In genomic region chr11:6562359-6562758, GRCm38 (mm10) we compare ENCODE assay signal across 10 mouse cellular contexts. TPM values are rescaled to one million over a fixed set of nuclear protein-coding genes. Genes with fewer than 3 reads are reported as not detected.
DNase-seq lines count a peak whose midpoint lies in the region; ATAC-seq lines count a peak whose summit lies in the region.
"Had no signal": no experiment of that assay in that cellular context is flagged by ENCODE, and none has a peak within 500 bp of the region (broad histone marks: within the 10 kb centered on the region; RNA-seq: fewer than 3 reads in every experiment).

No protein-coding gene starts in this region.

- H3K4me2 ChIP-seq in embryonic facial prominence, embryonic 14.5 days (ENCODE audit: low read depth, low read length): no peak overlapping the region
- no peak overlapping the region for H3K4me2 ChIP-seq in midbrain, embryonic 12.5 days (replicated peaks)

- no peak overlapping the region for H3K9ac ChIP-seq in embryonic facial prominence, embryonic 14.5 days (ENCODE audit: low read depth, low read length)
- H3K9ac ChIP-seq in midbrain, embryonic 12.5 days (replicated peaks): no peak overlapping the region

- no peak for DNase-seq in embryonic facial prominence, embryonic 14.5 days (ENCODE audit: low spot score)
- no peak for DNase-seq in embryonic facial prominence, embryonic 10.5 days (ENCODE audit: low spot score)
- no peak for DNase-seq in midbrain, embryonic 10.5 days (ENCODE audit: low spot score)
- DNase-seq in thymus, postnatal 36 days: peak; percentile 49 to 61
- DNase-seq in left cerebral cortex, adult 9 months (ENCODE audit: low spot score in 2 of 2): no peak
- DNase-seq in cerebellum, adult 8-10 months: no peak
- DNase-seq: layer of hippocampus, adult 9-11 months had no signal

- H3K27me3 ChIP-seq in embryonic facial prominence, embryonic 14.5 days (replicated peaks; ENCODE audit: control insufficient read depth, insufficient read depth, low read length): no peaks in the 10 kb centered on the region
- H3K27me3 ChIP-seq in embryonic facial prominence, embryonic 10.5 days (replicated peaks; ENCODE audit: low read depth, poor library complexity, severe bottlenecking): no peaks in the 10 kb centered on the region
- no peaks in the 10 kb centered on the region for H3K27me3 ChIP-seq in midbrain, embryonic 12.5 days
- H3K27me3 ChIP-seq in midbrain, embryonic 10.5 days (ENCODE audit: low read depth, poor library complexity, severe bottlenecking): no peaks in the 10 kb centered on the region
- H3K27me3 ChIP-seq in megakaryocyte, embryonic 14.5 days (replicated peaks): no peaks in the 10 kb centered on the region

- 0 out of 2 replicates have a peak, but pooled peaks have one; percentile 44 for ATAC-seq in embryonic facial prominence, embryonic 14.5 days (ENCODE audit: low read depth)
- 0 out of 2 replicates have a peak, but pooled peaks have one; percentile 44 for ATAC-seq in midbrain, embryonic 12.5 days (ENCODE audit: low FRiP score, low read depth)
- ATAC-seq: midbrain, embryonic 16.5 days had no signal

- no peak overlapping the region for H3K4me3 ChIP-seq in embryonic facial prominence, embryonic 14.5 days (ENCODE audit: low read depth, low read length)
- no peak overlapping the region for H3K4me3 ChIP-seq in embryonic facial prominence, embryonic 10.5 days
- no peak overlapping the region for H3K4me3 ChIP-seq in midbrain, embryonic 12.5 days
- H3K4me3 ChIP-seq in midbrain, embryonic 10.5 days: no peak overlapping the region
- H3K4me3 ChIP-seq in megakaryocyte, embryonic 14.5 days (replicated peaks): peak overlapping the region; percentile 91

- peaks cover 8% of the 10 kb centered on the region; the same call in 1 of the 2 replicates for H3K4me1 ChIP-seq in embryonic facial prominence, embryonic 14.5 days (ENCODE audit: control insufficient read depth, insufficient read depth, low read length)
- H3K4me1 ChIP-seq in embryonic facial prominence, embryonic 10.5 days: no peaks in the 10 kb centered on the region
- H3K4me1 ChIP-seq in midbrain, embryonic 12.5 days: no peaks in the 10 kb centered on the region
- H3K4me1 ChIP-seq in midbrain, embryonic 10.5 days: no peaks in the 10 kb centered on the region; the same call in 1 of the 2 replicates
- peaks cover 94% of the 10 kb centered on the region for H3K4me1 ChIP-seq in megakaryocyte, embryonic 14.5 days

- no peaks in the 10 kb centered on the region for H3K9me3 ChIP-seq in embryonic facial prominence, embryonic 14.5 days (ENCODE audit: control insufficient read depth, low read length)
- H3K9me3 ChIP-seq in embryonic facial prominence, embryonic 10.5 days: no peaks in the 10 kb centered on the region
- H3K9me3 ChIP-seq in midbrain, embryonic 12.5 days: no peaks in the 10 kb centered on the region
- no peaks in the 10 kb centered on the region for H3K9me3 ChIP-seq in midbrain, embryonic 10.5 days (replicated peaks)
- H3K9me3 ChIP-seq in megakaryocyte, embryonic 14.5 days: no peaks in the 10 kb centered on the region

- WGBS in embryonic facial prominence, embryonic 14.5 days: 84% methylated on average over 6 of the region's 6 CpGs
- WGBS in embryonic facial prominence, embryonic 10.5 days: 81% methylated on average over 6 of the region's 6 CpGs
- whole genome bisulfite sequencing in midbrain, embryonic 12.5 days: 84% methylated on average over 6 of the region's 6 CpGs
- 92% methylated on average over 6 of the region's 6 CpGs for WGBS in midbrain, embryonic 10.5 days

- H3K36me3 ChIP-seq in embryonic facial prominence, embryonic 14.5 days (ENCODE audit: control insufficient read depth, insufficient read depth, low read length): peaks cover 7% of the 10 kb centered on the region
- H3K36me3 ChIP-seq in embryonic facial prominence, embryonic 10.5 days (replicated peaks): peaks cover 64% of the 10 kb centered on the region
- H3K36me3 ChIP-seq in midbrain, embryonic 12.5 days: peaks cover 4% of the 10 kb centered on the region; the same call in 1 of the 2 replicates
- peaks cover 41% of the 10 kb centered on the region for H3K36me3 ChIP-seq in midbrain, embryonic 10.5 days
- H3K36me3 ChIP-seq in megakaryocyte, embryonic 14.5 days (replicated peaks; ENCODE audit: low read length): peaks cover 52% of the 10 kb centered on the region

- H3K27ac ChIP-seq in embryonic facial prominence, embryonic 14.5 days (replicated peaks; ENCODE audit: low read depth, low read length): no peak overlapping the region
- no peak overlapping the region for H3K27ac ChIP-seq in embryonic facial prominence, embryonic 10.5 days (replicated peaks)
- H3K27ac ChIP-seq in midbrain, embryonic 12.5 days (replicated peaks): no peak overlapping the region
- no peak overlapping the region for H3K27ac ChIP-seq in midbrain, embryonic 10.5 days (replicated peaks)

RNA-seq across cellular contexts. Expression of gene Ccm2, which starts 15.7 kb away (rescaled TPM):
- polyA plus RNA-seq in embryonic facial prominence, embryonic 14.5 days (2014; fragmentation: Nextera tagmentation; extraction: Ambion mirVana): 93.5 and 93.7 TPM in 2 replicates
- 109 and 114 TPM in 2 replicates for polyA plus RNA-seq in embryonic facial prominence, embryonic 10.5 days (2016; fragmentation: Nextera tagmentation; extraction: Ambion mirVana)
- polyA plus RNA-seq in midbrain, embryonic 12.5 days (2016; fragmentation: Nextera tagmentation; extraction: Ambion mirVana): 87.5 and 88.6 TPM in 2 replicates
- 106 and 108 TPM in 2 replicates for polyA plus RNA-seq in midbrain, embryonic 10.5 days (2016; fragmentation: Nextera tagmentation; extraction: Ambion mirVana)
- polyA plus RNA-seq in megakaryocyte, embryonic 14.5 days (2012; ENCODE audit: insufficient read depth, low replicate concordance): 11.6 and 24.8 TPM in 2 replicates

RNA-seq across cellular contexts. Expression of gene Myo1g, which starts 41.6 kb away (rescaled TPM):
- polyA plus RNA-seq in embryonic facial prominence, embryonic 14.5 days (2014; fragmentation: Nextera tagmentation; extraction: Ambion mirVana): 2.1 and 2.4 TPM in 2 replicates
- polyA plus RNA-seq in embryonic facial prominence, embryonic 10.5 days (2016; fragmentation: Nextera tagmentation; extraction: Ambion mirVana): 0.75 and 1.1 TPM in 2 replicates
- 0.31 and 0.47 TPM in 2 replicates for polyA plus RNA-seq in midbrain, embryonic 12.5 days (2016; fragmentation: Nextera tagmentation; extraction: Ambion mirVana)
- 0.86 and 0.87 TPM in 2 replicates for polyA plus RNA-seq in midbrain, embryonic 10.5 days (2016; fragmentation: Nextera tagmentation; extraction: Ambion mirVana)
- 28.0 and 34.2 TPM in 2 replicates for polyA plus RNA-seq in megakaryocyte, embryonic 14.5 days (2012; ENCODE audit: insufficient read depth, low replicate concordance)

RNA-seq across cellular contexts. Expression of gene Nacad, which starts 43.5 kb away (rescaled TPM):
- polyA plus RNA-seq in embryonic facial prominence, embryonic 14.5 days (2014; fragmentation: Nextera tagmentation; extraction: Ambion mirVana): 7.0 and 8.5 TPM in 2 replicates
- polyA plus RNA-seq in embryonic facial prominence, embryonic 10.5 days (2016; fragmentation: Nextera tagmentation; extraction: Ambion mirVana): 9.8 and 10.5 TPM in 2 replicates
- 83.4 and 88.5 TPM in 2 replicates for polyA plus RNA-seq in midbrain, embryonic 12.5 days (2016; fragmentation: Nextera tagmentation; extraction: Ambion mirVana)
- polyA plus RNA-seq in midbrain, embryonic 10.5 days (2016; fragmentation: Nextera tagmentation; extraction: Ambion mirVana): 17.2 and 39.7 TPM in 2 replicates
- 0.34 and 0.63 TPM in 2 replicates for polyA plus RNA-seq in megakaryocyte, embryonic 14.5 days (2012; ENCODE audit: insufficient read depth, low replicate concordance)

Comparison
In these comparisons a context has a peak if more than half of its experiments do, and no peak if none do; other contexts are left out.
1. DNase-seq: peak in thymus, postnatal 36 days (2 of 2); none in embryonic facial prominence, embryonic 14.5 days (single experiment), embryonic facial prominence, embryonic 10.5 days (single experiment), midbrain, embryonic 10.5 days (single experiment), left cerebral cortex, adult 9 months (0 of 2) and cerebellum, adult 8-10 months (single experiment).